Mouse (Mus musculus): ENCODE measurements around the gene Rpl23a. TPM values are rescaled to one million over a fixed set of nuclear protein-coding genes. Genes with fewer than 3 reads are reported as not detected.

The Rpl23a gene
- 896 and 935 TPM in 2 replicates for polyA plus RNA-seq (2015; fragmentation: Nextera tagmentation; extraction: Ambion mirVana)

GRCm38 (mm10) chr11:78182961-78183844 lies at the start of gene Rpl23a:
TSS of gene Rpl23a (minus strand) at chr11:78183584.
- H3K27ac ChIP-seq (replicated peaks) = peak within 1 kb of the TSS; percentile 96
- peak within 1 kb of the TSS; percentile 53 for H3K4me2 ChIP-seq (replicated peaks)
- H3K27me3 ChIP-seq = no peaks in the 10 kb centered on the region
- peak within 1 kb of the TSS; percentile 90 for H3K4me3 ChIP-seq
- peaks cover 30% of the 10 kb centered on the region for H3K36me3 ChIP-seq
- WGBS = under 1% methylated on average over 38 of the region's 38 CpGs
- no peaks in the 10 kb centered on the region for H3K9me3 ChIP-seq
- peak within 1 kb of the TSS; percentile 95 for H3K9ac ChIP-seq (replicated peaks)
- peak; percentile 95 for ATAC-seq (replicated peaks)
- H3K4me1 ChIP-seq = peaks cover 51% of the 10 kb centered on the region

- H3K4me2 ChIP-seq (replicated peaks) = no peak overlapping the region
- ATAC-seq (replicated peaks) = no peak
- no peak overlapping the region for H3K9ac ChIP-seq (replicated peaks)
- no peaks in the 10 kb centered on the region for H3K4me1 ChIP-seq
- H3K27me3 ChIP-seq = no peaks in the 10 kb centered on the region
- H3K4me3 ChIP-seq = no peak overlapping the region
- H3K36me3 ChIP-seq = peaks cover 79% of the 10 kb centered on the region
- WGBS = 93% methylated on average over 6 of the region's 6 CpGs
- H3K9me3 ChIP-seq = no peaks in the 10 kb centered on the region
- no peak overlapping the region for H3K27ac ChIP-seq (replicated peaks)
Observed at GRCm38 (mm10) chr11:78231518-78231917, 48.1 kb upstream of the Rpl23a start.

GRCm38 (mm10) chr11:78223586-78223985 lies 40.2 kb upstream of the Rpl23a start:
- no peak for ATAC-seq (replicated peaks)
- Histone ChIP-seq H3K36me3 (peaks cover 97% of the 10 kb centered on the region), H3K9ac (replicated peaks) (no peak overlapping the region), H3K9me3 (no peaks in the 10 kb centered on the region), H3K4me1 (no peaks in the 10 kb centered on the region), H3K27me3 (no peaks in the 10 kb centered on the region), H3K4me3 (no peak overlapping the region), H3K4me2 (replicated peaks) (no peak overlapping the region), H3K27ac (replicated peaks) (no peak overlapping the region)
- WGBS = 92% methylated on average over 4 of the region's 4 CpGs

GRCm38 (mm10) chr11:78215709-78216317 lies 32.4 kb upstream of the Rpl23a start:
- Histone ChIP-seq H3K4me1 (no peaks in the 10 kb centered on the region), H3K27me3 (no peaks in the 10 kb centered on the region), H3K27ac (replicated peaks) (no peak overlapping the region), H3K9me3 (no peaks in the 10 kb centered on the region), H3K4me2 (replicated peaks) (no peak overlapping the region), H3K36me3 (peaks cover 95% of the 10 kb centered on the region), H3K4me3 (no peak overlapping the region), H3K9ac (replicated peaks) (no peak overlapping the region)
- WGBS = 89% methylated on average over 11 of the region's 11 CpGs
- ATAC-seq (replicated peaks) = no peak

- H3K27me3 ChIP-seq = no peaks in the 10 kb centered on the region
- 96% methylated on average over 14 of the region's 14 CpGs for WGBS
- no peak overlapping the region for H3K27ac ChIP-seq (replicated peaks)
- H3K9ac ChIP-seq (replicated peaks) = no peak overlapping the region
- H3K4me1 ChIP-seq = no peaks in the 10 kb centered on the region
- peaks cover 97% of the 10 kb centered on the region for H3K36me3 ChIP-seq
- H3K4me2 ChIP-seq (replicated peaks) = no peak overlapping the region
- no peak overlapping the region for H3K4me3 ChIP-seq
- H3K9me3 ChIP-seq = no peaks in the 10 kb centered on the region
- ATAC-seq (replicated peaks) = no peak
Observed at GRCm38 (mm10) chr11:78213086-78213817, 29.9 kb upstream of the Rpl23a start.

- Histone ChIP-seq H3K9me3 (no peaks in the 10 kb centered on the region), H3K9ac (replicated peaks) (no peak overlapping the region), H3K4me1 (no peaks in the 10 kb centered on the region), H3K27ac (replicated peaks) (no peak overlapping the region), H3K4me3 (no peak overlapping the region), H3K27me3 (no peaks in the 10 kb centered on the region), H3K4me2 (replicated peaks) (no peak overlapping the region), H3K36me3 (peaks cover 98% of the 10 kb centered on the region)
- ATAC-seq (replicated peaks) = no peak
- WGBS = 91% methylated on average over 5 of the region's 5 CpGs
Observed at GRCm38 (mm10) chr11:78211513-78211912, 28.1 kb upstream of the Rpl23a start.

GRCm38 (mm10) chr11:78210615-78211014 lies 27.2 kb upstream of the Rpl23a start:
- Histone ChIP-seq H3K9me3 (no peaks in the 10 kb centered on the region), H3K27ac (replicated peaks) (no peak overlapping the region), H3K9ac (replicated peaks) (no peak overlapping the region), H3K27me3 (no peaks in the 10 kb centered on the region), H3K4me3 (no peak overlapping the region), H3K4me1 (no peaks in the 10 kb centered on the region), H3K36me3 (peaks cover 96% of the 10 kb centered on the region), H3K4me2 (replicated peaks) (no peak overlapping the region)
- WGBS = 89% methylated on average over 7 of the region's 7 CpGs
- ATAC-seq (replicated peaks) = no peak

GRCm38 (mm10) chr11:78209886-78210285 lies 26.5 kb upstream of the Rpl23a start:
- H3K4me2 ChIP-seq (replicated peaks) = no peak overlapping the region
- H3K4me1 ChIP-seq = no peaks in the 10 kb centered on the region
- no peaks in the 10 kb centered on the region for H3K27me3 ChIP-seq
- 95% methylated on average over 6 of the region's 6 CpGs for WGBS
- ATAC-seq (replicated peaks) = no peak
- H3K36me3 ChIP-seq = peaks cover 89% of the 10 kb centered on the region
- H3K27ac ChIP-seq (replicated peaks) = no peak overlapping the region
- H3K4me3 ChIP-seq = no peak overlapping the region
- H3K9me3 ChIP-seq = no peaks in the 10 kb centered on the region
- no peak overlapping the region for H3K9ac ChIP-seq (replicated peaks)

GRCm38 (mm10) chr11:78207190-78207589 lies 23.8 kb upstream of the Rpl23a start:
- Histone ChIP-seq H3K9ac (replicated peaks) (no peak overlapping the region), H3K36me3 (peaks cover 66% of the 10 kb centered on the region), H3K9me3 (no peaks in the 10 kb centered on the region), H3K27me3 (no peaks in the 10 kb centered on the region), H3K4me3 (no peak overlapping the region), H3K27ac (replicated peaks) (no peak overlapping the region), H3K4me1 (no peaks in the 10 kb centered on the region), H3K4me2 (replicated peaks) (no peak overlapping the region)
- 90% methylated on average over 7 of the region's 7 CpGs for WGBS
- no peak for ATAC-seq (replicated peaks)

GRCm38 (mm10) chr11:78205361-78206206 lies 22.2 kb upstream of the Rpl23a start:
- 67% methylated on average over 13 of the region's 13 CpGs for WGBS
- no peak for ATAC-seq (replicated peaks)
- no peaks in the 10 kb centered on the region for H3K27me3 ChIP-seq
- peaks cover 50% of the 10 kb centered on the region for H3K36me3 ChIP-seq
- H3K9me3 ChIP-seq = no peaks in the 10 kb centered on the region
- H3K4me1 ChIP-seq = no peaks in the 10 kb centered on the region
- no peak overlapping the region for H3K4me2 ChIP-seq (replicated peaks)
- H3K9ac ChIP-seq (replicated peaks) = no peak overlapping the region
- H3K27ac ChIP-seq (replicated peaks) = no peak overlapping the region
- H3K4me3 ChIP-seq = no peak overlapping the region

- H3K27me3 ChIP-seq = no peaks in the 10 kb centered on the region
- H3K36me3 ChIP-seq = peaks cover 37% of the 10 kb centered on the region
- no peak overlapping the region for H3K4me3 ChIP-seq
- no peak overlapping the region for H3K9ac ChIP-seq (replicated peaks)
- no peaks in the 10 kb centered on the region for H3K4me1 ChIP-seq
- H3K27ac ChIP-seq (replicated peaks) = no peak overlapping the region
- no peaks in the 10 kb centered on the region for H3K9me3 ChIP-seq
- ATAC-seq (replicated peaks) = no peak
- WGBS = 73% methylated on average over 6 of the region's 6 CpGs
- H3K4me2 ChIP-seq (replicated peaks) = no peak overlapping the region
Observed at GRCm38 (mm10) chr11:78204287-78204686, 20.9 kb upstream of the Rpl23a start.

Measured in forebrain, embryonic 15.5 days (tissue).